Mouse (Mus musculus): ENCODE measurements around the gene Vmn1r103.
"Not testable (repeated sequence)": the region's sequence is repeated elsewhere in the genome, so short reads cannot be mapped to it uniquely, and the experiment has no call there.

DNA sequence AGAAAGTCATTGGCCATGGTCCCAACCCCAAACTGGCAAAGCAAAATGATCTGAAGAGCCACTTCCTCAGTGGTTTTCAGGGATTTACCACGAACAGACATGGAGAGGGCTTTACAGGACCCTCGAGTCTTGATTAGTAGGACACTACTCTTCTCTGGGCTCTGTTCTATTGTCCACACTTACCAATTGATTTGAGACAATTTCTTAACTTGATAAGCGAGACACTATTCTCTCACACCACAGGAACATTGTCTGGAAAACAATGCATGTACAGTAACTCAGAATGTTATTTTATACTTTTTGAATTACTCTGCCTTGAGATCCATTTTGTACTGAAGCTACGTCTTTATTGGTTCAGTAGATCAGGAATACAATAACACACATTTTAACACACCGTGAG is 35.5 kb downstream of the Vmn1r103 start, which contains the start of gene Gm10670:
- not testable (repeated sequence) for TF ChIP-seq CTCF (IDR thresholded peaks at IDR 0.05; ENCODE audit: low read depth, low read length); TAL1 (conservative IDR thresholded peaks at IDR 0.05; ENCODE audit: low read depth, low read length); GATA1 (IDR thresholded peaks at IDR 0.05; ENCODE audit: borderline replicate concordance, low read length); GATA2 (IDR thresholded peaks at IDR 0.05; ENCODE audit: borderline replicate concordance, low read depth, low read length)
